Mouse (Mus musculus): Measurements from ENCODE around the gene Ccdc180. TPM values are rescaled to one million over a fixed set of nuclear protein-coding genes. Genes with fewer than 3 reads are reported as not detected.
A peak's percentile ranks its signal among the peaks of the same experiment; 100 is the strongest.

Ccdc180 gene
- total RNA-seq (2021): not detected
- long read RNA-seq, experiment 1: 0 reads
- long read RNA-seq, experiment 2: 0 reads

GRCm38 (mm10) chr4:45890066-45890761 lies at the start of gene Ccdc180:
Gene Ccdc180, plus strand, starts transcription at chr4:45890303.
- intact Hi-C loops (cut with DNase I): no loop called here
- DNase-seq: peak; percentile 27 to 28

GRCm38 (mm10) chr4:45844355-45844754 lies 45.7 kb upstream of the Ccdc180 start:
- intact Hi-C loops (cut with DNase I): no loop called here
- no peak for DNase-seq

GRCm38 (mm10) chr4:45846263-45846662 lies 43.8 kb upstream of the Ccdc180 start:
- DNase-seq: no peak
- intact Hi-C loops (cut with DNase I): no loop called here

- DNase-seq: no peak
- intact Hi-C loops (cut with DNase I): no loop called here
Observed at GRCm38 (mm10) chr4:45848109-45848824, 41.8 kb upstream of the Ccdc180 start, which contains the start of gene Stra6l. Gene Stra6l, plus strand, starts transcription at chr4:45848664.

- intact Hi-C loops (cut with DNase I): no loop called here
- DNase-seq: no peak
Observed at GRCm38 (mm10) chr4:45848825-45849156, 41.3 kb upstream of the Ccdc180 start.

GRCm38 (mm10) chr4:45849419-45849818 lies 40.7 kb upstream of the Ccdc180 start:
- intact Hi-C loops (cut with DNase I): no loop called here
- no peak for DNase-seq

- peak; percentile 31 to 62 for DNase-seq
Observed at GRCm38 (mm10) chr4:45851640-45852051, 38.5 kb upstream of the Ccdc180 start.

GRCm38 (mm10) chr4:45853496-45854246 lies 36.4 kb upstream of the Ccdc180 start:
- no peak for DNase-seq
- intact Hi-C loops (cut with DNase I): no loop called here

More at GRCm38 (mm10) chr4:45851640-45852051, 38.5 kb upstream of the Ccdc180 start:
- intact Hi-C loops (cut with DNase I): no loop called here

GRCm38 (mm10) chr4:45855803-45856424 lies 34.2 kb upstream of the Ccdc180 start:
- DNase-seq: peak; percentile 45 to 67
- intact Hi-C loops (cut with DNase I): loop anchor here (2.0 to 5.0 kb wide), 2 partner anchors 37 to 439 kb away; no protein-coding TSS in a partner anchor

- DNase-seq: no peak
- intact Hi-C loops (cut with DNase I): no loop called here
Observed at GRCm38 (mm10) chr4:45861160-45861559, 28.9 kb upstream of the Ccdc180 start.

GRCm38 (mm10) chr4:45867416-45867815 lies 22.7 kb upstream of the Ccdc180 start:
- intact Hi-C loops (cut with DNase I): no loop called here
- DNase-seq: no peak

- no peak for DNase-seq
Observed at GRCm38 (mm10) chr4:45869021-45869815, 20.9 kb upstream of the Ccdc180 start.

GRCm38 (mm10) chr4:45872147-45872546 lies 18.0 kb upstream of the Ccdc180 start:
- intact Hi-C loops (cut with DNase I): no loop called here
- DNase-seq: no peak

More at GRCm38 (mm10) chr4:45869021-45869815, 20.9 kb upstream of the Ccdc180 start:
- intact Hi-C loops (cut with DNase I): no loop called here

- intact Hi-C loops (cut with DNase I): no loop called here
- peak in 1 of 2 experiments; percentile 11 for DNase-seq
Observed at GRCm38 (mm10) chr4:45878929-45879328, 11.2 kb upstream of the Ccdc180 start.

- DNase-seq: no peak
- intact Hi-C loops (cut with DNase I): no loop called here
Observed at GRCm38 (mm10) chr4:45882521-45882920, 7.6 kb upstream of the Ccdc180 start.

GRCm38 (mm10) chr4:45883250-45883649 lies 6.9 kb upstream of the Ccdc180 start:
- no peak for DNase-seq
- intact Hi-C loops (cut with DNase I): no loop called here

- intact Hi-C loops (cut with DNase I): no loop called here
- DNase-seq: no peak
Observed at GRCm38 (mm10) chr4:45889487-45889886, 616 bp upstream of the Ccdc180 start.

- intact Hi-C loops (cut with DNase I): no loop called here
- DNase-seq: no peak
Observed at GRCm38 (mm10) chr4:45896425-45897081, 6.5 kb downstream of the Ccdc180 start.

GRCm38 (mm10) chr4:45898413-45898812 lies 8.3 kb downstream of the Ccdc180 start:
- no peak for DNase-seq

More at GRCm38 (mm10) chr4:45898413-45898812, 8.3 kb downstream of the Ccdc180 start:
- intact Hi-C loops (cut with DNase I): no loop called here

All from gastrocnemius, postnatal 36 days (tissue).